Mouse (Mus musculus): ENCODE measurements around the gene Tmem251. TPM values are rescaled to one million over a fixed set of nuclear protein-coding genes. Genes with fewer than 3 reads are reported as not detected.

Gene Tmem251
- polyA plus RNA-seq, 1 experiment, result not detected

DNA sequence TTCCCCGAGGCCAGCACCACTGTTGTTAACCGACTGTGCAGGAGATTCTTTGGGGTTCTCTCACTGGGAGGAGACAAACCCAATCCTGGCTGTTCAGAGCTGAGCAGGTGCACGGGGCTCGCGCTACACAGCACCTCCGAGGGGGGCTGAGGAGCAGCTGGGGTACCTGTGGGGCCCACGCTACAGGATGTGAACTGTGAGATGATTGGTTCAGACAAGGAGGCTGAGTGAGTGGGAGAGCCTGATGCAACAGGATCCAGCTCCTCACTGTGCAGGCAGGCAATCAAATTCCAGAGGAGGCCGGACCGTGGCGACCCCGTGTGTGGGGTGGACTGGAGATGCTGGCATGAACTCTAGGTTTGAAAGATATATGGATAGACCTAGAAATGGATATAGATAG is 21.1 kb upstream of the Tmem251 start:
- peaks cover 22% of the 10 kb centered on the region for H3K4me1 ChIP-seq (ENCODE audit: control insufficient read depth, insufficient read depth, low read length)
- TF ChIP-seq CTCF (IDR thresholded peaks at IDR 0.05; ENCODE audit: insufficient read depth, low read depth, low read length) (no peak), POLR2A (IDR thresholded peaks at IDR 0.05; ENCODE audit: insufficient read depth, low read depth, low read length) (no peak)
- WGBS, result 70% methylated on average over 11 of the region's 11 CpGs
- H3K4me3 ChIP-seq (ENCODE audit: insufficient read depth, low read depth, low read length), result no peak overlapping the region
- no peak overlapping the region for H3K27ac ChIP-seq (ENCODE audit: insufficient read depth, low read depth, low read length)

DNA sequence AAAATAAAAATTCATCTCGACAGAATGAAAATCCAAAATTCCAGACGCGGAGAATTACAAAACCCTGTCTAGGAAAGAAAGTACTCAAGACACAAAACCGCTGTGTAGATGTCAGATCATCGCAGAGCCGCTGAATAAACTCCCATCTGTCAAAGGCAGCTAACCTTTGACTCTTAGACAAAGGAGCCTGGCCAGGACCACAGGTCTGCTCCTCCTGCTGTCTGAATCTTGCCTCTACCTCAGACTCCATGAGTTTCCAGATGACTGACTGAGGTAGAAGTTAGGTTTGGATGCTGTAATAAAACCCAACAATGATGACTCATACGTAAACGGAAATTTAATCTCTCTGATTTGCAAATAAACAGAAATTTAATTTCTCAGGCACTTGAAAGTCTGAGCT is 20.6 kb upstream of the Tmem251 start:
- 80% methylated on average over 8 of the region's 8 CpGs for WGBS
- TF ChIP-seq CTCF (IDR thresholded peaks at IDR 0.05; ENCODE audit: insufficient read depth, low read depth, low read length) (no peak), POLR2A (IDR thresholded peaks at IDR 0.05; ENCODE audit: insufficient read depth, low read depth, low read length) (no peak)
- Histone ChIP-seq H3K4me3 (ENCODE audit: insufficient read depth, low read depth, low read length) (no peak overlapping the region), H3K27ac (ENCODE audit: insufficient read depth, low read depth, low read length) (no peak overlapping the region), H3K4me1 (ENCODE audit: control insufficient read depth, insufficient read depth, low read length) (peaks cover 22% of the 10 kb centered on the region)

DNA sequence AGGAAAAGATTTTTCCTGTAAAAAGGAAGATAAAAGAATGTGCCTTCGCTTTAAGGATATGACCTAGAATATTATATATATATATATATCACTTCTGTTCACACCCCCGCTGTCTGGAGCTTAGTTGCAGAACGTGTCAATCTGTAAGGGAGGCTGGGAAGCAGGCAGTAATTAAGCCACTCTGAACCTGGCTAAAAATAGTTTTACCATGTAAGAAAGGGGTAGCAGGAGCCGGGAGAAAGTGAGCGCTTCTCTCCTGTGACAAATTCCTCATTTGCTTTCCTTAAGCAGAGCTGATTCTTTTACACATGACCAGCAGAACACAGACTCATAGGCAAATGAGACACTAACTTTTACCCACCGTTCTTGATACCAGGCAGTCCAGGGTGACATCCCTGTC is 19.7 kb upstream of the Tmem251 start:
- H3K27ac ChIP-seq (ENCODE audit: insufficient read depth, low read depth, low read length), result no peak overlapping the region
- no peak overlapping the region for H3K4me3 ChIP-seq (ENCODE audit: insufficient read depth, low read depth, low read length)
- no peak for TF ChIP-seq POLR2A (IDR thresholded peaks at IDR 0.05; ENCODE audit: insufficient read depth, low read depth, low read length)
- TF ChIP-seq CTCF (IDR thresholded peaks at IDR 0.05; ENCODE audit: insufficient read depth, low read depth, low read length), result no peak
- peaks cover 22% of the 10 kb centered on the region for H3K4me1 ChIP-seq (ENCODE audit: control insufficient read depth, insufficient read depth, low read length)
- WGBS, result 19% methylated on average over 6 of the region's 6 CpGs

DNA sequence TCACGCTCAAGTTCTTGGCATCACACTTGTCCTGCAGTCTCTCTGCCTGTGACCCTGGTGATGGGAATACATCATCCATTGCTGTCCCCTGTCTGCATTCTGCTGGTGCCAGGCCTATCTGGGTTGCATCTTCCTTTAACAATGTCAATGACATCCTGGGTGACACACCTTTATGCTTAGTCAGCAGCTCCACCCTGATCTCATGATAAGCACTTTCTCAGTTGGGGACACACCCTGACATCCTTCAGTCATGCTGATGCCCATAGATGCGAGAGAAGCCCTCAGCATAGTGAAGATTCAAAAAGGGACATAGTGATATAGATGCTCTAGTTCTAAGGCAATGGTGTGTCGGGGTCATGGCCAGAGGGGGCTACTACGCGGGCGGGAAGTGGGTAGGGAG is 18.4 kb upstream of the Tmem251 start:
- WGBS, result 94% methylated on average over 6 of the region's 6 CpGs

DNA sequence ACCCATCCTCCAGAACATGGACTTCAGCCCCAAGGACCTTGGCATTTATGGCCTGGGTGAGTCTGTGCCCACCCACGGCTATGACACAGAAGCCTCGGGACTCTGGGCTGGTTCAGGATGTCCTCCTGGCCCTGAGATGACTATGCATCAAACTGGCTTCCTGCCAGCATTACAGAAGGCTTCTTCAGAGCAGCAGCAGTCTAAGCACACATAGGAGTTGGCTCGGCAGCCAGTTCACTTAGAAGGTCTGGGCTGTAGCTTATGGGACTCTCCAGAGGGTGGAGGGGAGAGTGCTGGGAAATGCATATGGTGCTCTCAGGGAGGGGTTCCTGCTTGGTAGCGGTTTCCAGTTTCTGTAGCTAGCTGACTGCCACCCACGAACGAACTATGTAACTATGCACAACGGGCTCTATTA is 17.8 kb upstream of the Tmem251 start:
- Histone ChIP-seq H3K4me1 (ENCODE audit: control insufficient read depth, insufficient read depth, low read length) (peaks cover 29% of the 10 kb centered on the region), H3K27ac (ENCODE audit: insufficient read depth, low read depth, low read length) (no peak overlapping the region; the same call in 1 of the 2 replicates), H3K4me3 (ENCODE audit: insufficient read depth, low read depth, low read length) (no peak overlapping the region)
- 46% methylated on average over 7 of the region's 7 CpGs for WGBS
- no peak for TF ChIP-seq POLR2A (IDR thresholded peaks at IDR 0.05; ENCODE audit: insufficient read depth, low read depth, low read length)
- TF ChIP-seq CTCF (IDR thresholded peaks at IDR 0.05; ENCODE audit: insufficient read depth, low read depth, low read length), result no peak

More for the DNA sequence above, 18.4 kb upstream of the Tmem251 start:
- TF ChIP-seq POLR2A (IDR thresholded peaks at IDR 0.05; ENCODE audit: insufficient read depth, low read depth, low read length) (no peak), CTCF (IDR thresholded peaks at IDR 0.05; ENCODE audit: insufficient read depth, low read depth, low read length) (no peak)
- H3K4me3 ChIP-seq (ENCODE audit: insufficient read depth, low read depth, low read length), result no peak overlapping the region
- H3K27ac ChIP-seq (ENCODE audit: insufficient read depth, low read depth, low read length), result peak overlapping the region; percentile 68
- peaks cover 23% of the 10 kb centered on the region for H3K4me1 ChIP-seq (ENCODE audit: control insufficient read depth, insufficient read depth, low read length)

DNA sequence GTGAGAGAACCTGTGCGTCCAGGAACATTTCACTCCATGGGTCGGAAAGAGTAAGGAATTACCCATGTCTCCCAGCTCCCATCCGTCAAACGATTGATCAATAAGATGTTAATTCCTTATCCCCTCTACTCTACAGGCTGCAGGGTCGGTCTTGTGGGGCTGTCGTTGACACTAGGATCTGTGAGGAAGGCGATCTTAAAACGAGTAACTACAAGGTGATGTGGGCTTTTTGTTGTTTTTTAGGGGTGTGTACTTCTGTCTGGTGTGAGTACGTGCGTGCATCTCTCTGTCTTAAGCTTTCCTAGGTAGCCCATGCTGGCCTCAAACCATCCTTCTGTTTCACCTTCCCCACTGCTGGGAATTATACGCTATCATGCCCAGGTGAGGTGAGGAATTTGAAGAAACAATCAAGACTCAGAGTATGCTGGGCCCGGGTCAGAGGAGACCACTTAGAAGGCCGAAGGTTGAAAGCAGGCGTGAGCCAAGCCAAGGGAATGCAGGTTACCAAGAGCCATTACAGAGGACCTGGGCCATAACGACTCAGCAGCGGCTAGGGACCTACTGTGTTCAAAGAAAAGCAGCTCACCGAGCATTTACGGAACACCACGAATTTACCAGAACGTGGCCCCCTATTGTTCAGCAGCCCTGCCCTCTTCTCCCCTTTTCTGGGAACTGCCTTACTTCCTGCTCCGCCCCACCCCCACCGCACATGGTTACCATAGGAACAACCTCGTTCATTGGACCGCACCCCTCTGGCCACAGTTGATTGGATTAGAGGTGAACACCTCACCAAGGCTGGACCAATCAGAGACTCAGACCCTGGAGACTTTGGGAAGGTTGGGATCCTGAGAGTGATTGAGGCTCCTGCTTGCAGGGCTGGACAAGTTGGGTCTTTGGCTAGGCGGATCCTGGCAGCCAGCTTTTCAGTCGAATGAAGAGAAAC is 13.4 kb upstream of the Tmem251 start:
- Histone ChIP-seq H3K4me1 (ENCODE audit: control insufficient read depth, insufficient read depth, low read length) (peaks cover 27% of the 10 kb centered on the region), H3K27ac (ENCODE audit: insufficient read depth, low read depth, low read length) (0 out of 2 replicates have a peak overlapping the region, but pooled peaks have one; percentile 36), H3K4me3 (ENCODE audit: insufficient read depth, low read depth, low read length) (no peak overlapping the region)
- 45% methylated on average over 26 of the region's 26 CpGs for WGBS
- no peak for TF ChIP-seq CTCF (IDR thresholded peaks at IDR 0.05; ENCODE audit: insufficient read depth, low read depth, low read length)
- TF ChIP-seq POLR2A (IDR thresholded peaks at IDR 0.05; ENCODE audit: insufficient read depth, low read depth, low read length), result no peak

DNA sequence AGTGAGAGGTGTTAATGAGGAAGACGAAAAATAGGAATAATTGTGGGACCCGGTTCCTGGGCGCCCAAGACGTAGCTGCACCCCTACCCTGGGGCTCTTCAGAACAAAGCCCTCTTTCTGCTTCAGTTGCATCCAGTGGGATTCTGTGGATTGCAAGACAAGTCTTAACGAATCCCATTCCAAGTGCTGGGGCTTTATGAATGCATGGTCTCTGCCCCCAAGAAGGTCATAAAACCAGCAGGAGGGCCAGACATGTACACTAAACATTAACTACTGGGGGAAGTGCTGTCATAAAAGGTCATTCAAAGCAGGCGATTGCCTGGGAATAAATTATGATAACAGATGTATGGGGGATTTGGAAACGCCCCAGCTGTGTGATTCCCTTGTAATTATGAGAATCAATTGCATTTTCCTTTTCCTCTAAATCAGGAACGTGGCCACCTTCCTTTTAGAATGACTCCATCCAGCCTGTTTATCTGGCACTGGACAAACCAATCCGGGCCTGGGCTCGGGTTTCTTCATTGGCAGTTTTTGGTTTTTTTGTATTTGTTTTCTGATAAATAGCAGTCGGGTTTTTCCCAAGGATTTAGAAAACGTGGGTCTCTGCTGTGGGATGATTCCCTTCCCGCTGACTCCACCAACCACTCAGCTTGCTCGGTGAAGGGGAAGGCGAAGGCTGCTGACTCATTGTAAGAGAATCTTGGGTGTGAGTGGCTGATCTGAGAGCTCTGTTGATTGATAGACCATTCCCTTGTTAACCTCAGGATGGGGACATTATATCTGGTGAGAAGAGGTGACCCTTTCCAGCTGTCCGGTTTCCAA is 12.6 kb upstream of the Tmem251 start:
- TF ChIP-seq POLR2A (IDR thresholded peaks at IDR 0.05; ENCODE audit: insufficient read depth, low read depth, low read length) (no peak), CTCF (IDR thresholded peaks at IDR 0.05; ENCODE audit: insufficient read depth, low read depth, low read length) (no peak)
- H3K4me1 ChIP-seq (ENCODE audit: control insufficient read depth, insufficient read depth, low read length), result peaks cover 18% of the 10 kb centered on the region
- H3K27ac ChIP-seq (ENCODE audit: insufficient read depth, low read depth, low read length), result 0 out of 2 replicates have a peak overlapping the region, but pooled peaks have one; percentile 36
- 23% methylated on average over 16 of the region's 16 CpGs for WGBS
- H3K4me3 ChIP-seq (ENCODE audit: insufficient read depth, low read depth, low read length), result no peak overlapping the region

DNA sequence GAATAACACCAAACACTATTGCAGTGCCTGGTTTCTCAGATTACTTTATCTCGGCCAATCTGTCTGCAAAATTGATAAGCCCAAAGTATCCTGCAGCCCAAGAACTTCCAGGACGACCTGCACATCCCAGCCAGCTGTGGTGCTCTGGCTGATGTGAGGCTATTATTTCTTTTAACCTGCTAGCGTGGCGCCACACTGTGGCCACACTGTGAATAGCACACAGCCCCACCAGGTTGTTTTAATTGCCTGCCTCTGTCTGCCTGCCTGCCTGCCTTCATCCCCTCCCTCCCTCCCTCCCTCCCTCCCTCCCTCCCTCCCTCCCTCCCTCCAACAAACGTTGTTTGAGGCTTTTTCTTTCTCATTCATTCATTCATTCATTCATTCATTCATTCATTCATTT is 10.2 kb upstream of the Tmem251 start:
- H3K27ac ChIP-seq (ENCODE audit: insufficient read depth, low read depth, low read length), result no peak overlapping the region
- TF ChIP-seq CTCF (IDR thresholded peaks at IDR 0.05; ENCODE audit: insufficient read depth, low read depth, low read length) (peak; percentile 69), POLR2A (IDR thresholded peaks at IDR 0.05; ENCODE audit: insufficient read depth, low read depth, low read length) (no peak)
- peaks cover 15% of the 10 kb centered on the region for H3K4me1 ChIP-seq (ENCODE audit: control insufficient read depth, insufficient read depth, low read length)
- WGBS, result 21% methylated on average over 4 of the region's 5 CpGs
- no peak overlapping the region for H3K4me3 ChIP-seq (ENCODE audit: insufficient read depth, low read depth, low read length)
